Mouse (Mus musculus): ENCODE data around the gene G530012D18Rik. TPM values are rescaled to one million over a fixed set of nuclear protein-coding genes. Genes with fewer than 3 reads are reported as not detected.
"Not testable (repeated sequence)": the region's sequence is repeated elsewhere in the genome, so short reads cannot be mapped to it uniquely, and the experiment has no call there.

Gene G530012D18Rik
- total RNA-seq (2021) = not detected
- long read RNA-seq, experiment 1 = 0 reads
- long read RNA-seq, experiment 2 = 0 reads

DNA sequence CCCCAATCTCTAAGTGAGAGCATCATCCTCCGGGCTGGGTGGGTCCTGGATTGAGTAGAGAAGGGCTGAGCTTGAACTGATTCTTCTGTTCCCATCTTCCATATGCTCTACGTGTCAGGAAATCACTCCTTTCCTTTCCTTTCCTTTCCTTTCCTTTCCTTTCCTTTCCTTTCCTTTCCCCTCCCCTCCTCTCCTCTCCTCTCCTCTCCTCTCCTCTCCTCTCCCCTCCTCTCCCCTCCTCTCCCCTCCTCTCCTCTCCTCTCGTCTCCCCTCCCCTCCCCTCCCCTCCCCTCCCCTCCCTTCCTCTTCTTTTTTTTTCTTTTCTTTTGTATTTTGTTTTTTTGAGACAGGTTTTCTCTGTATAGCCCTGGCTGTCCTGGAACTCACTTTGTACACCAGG, at the start of gene G530012D18Rik:
G530012D18Rik (plus strand) TSS at position 301 of the 400 bp plus-strand sequence.
- intact Hi-C loops (cut with DNase I); DNase-seq: not testable (repeated sequence)

DNA sequence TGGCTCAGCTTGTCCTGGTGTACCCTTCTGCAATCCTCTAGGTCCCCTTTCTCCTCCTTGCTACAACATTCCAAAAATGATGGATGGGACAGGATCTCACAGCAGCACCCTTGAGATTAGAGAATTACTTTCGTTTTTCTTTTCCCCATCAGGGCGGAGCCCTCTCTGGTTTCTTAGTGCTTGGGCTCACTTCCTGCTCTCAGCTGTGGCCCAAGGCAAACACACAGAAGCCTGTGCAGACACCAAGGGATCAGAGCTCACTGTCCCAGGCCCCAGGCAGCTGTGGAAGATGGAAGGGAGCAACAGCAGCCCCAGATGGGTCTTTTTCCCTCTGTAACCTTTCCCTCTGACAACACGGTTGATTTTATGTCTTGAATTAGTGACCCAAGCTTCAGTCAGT, 49.1 kb upstream of the G530012D18Rik start:
- DNase-seq; intact Hi-C loops (cut with DNase I): not testable (repeated sequence)

DNA sequence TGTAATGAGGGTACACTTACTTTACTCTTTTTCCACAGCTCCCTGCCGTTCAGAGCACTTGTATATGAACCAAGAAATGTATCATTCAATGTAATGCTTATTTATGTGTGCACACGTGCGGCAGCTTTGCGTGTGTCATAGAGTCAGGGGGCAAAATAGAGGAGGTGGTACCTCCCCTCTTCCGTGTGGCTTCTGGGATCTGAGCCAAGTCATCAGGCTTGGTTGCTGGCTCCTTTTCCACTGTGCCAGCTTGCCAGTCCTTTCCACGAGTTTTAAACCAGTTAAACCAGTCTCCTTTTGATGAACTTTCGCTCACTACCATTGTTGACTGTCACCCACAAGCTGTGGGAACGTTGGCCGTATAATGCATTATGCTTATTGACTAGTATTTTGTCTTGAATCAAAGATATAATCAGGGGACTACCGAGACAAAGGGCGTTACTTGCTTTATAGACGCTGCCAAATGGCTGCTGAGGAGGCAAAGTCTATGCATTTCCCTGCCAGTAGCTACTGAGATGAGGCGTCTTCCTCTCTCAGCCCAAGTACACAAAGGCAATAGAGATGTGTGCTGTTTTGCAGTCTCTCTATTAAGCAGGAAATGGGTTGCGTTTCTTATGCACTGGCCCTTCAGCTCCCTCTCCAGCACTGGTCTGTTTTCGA, 46.9 kb upstream of the G530012D18Rik start:
- not testable (repeated sequence) for DNase-seq

DNA sequence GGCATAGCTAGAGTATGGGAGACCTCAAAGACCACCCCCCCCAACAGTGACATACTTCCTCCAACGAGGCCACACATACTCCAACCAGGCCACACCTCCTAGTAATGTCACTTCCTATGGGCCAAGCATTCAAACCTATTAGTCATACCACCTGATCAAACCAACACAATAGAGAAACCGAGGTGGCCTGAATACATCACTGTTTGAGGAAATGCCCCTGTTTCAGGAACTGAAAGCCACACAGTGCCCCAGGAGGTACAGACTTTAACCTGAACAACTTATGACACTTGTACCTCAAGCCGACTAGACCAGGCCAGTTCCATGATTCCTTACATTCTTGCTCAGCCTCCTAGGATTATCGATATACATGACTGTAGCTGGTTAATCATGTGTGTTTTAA, 31.7 kb upstream of the G530012D18Rik start:
- intact Hi-C loops (cut with DNase I); DNase-seq: not testable (repeated sequence)

More for the DNA sequence above, 46.9 kb upstream of the G530012D18Rik start:
- intact Hi-C loops (cut with DNase I) = not testable (repeated sequence)

DNA sequence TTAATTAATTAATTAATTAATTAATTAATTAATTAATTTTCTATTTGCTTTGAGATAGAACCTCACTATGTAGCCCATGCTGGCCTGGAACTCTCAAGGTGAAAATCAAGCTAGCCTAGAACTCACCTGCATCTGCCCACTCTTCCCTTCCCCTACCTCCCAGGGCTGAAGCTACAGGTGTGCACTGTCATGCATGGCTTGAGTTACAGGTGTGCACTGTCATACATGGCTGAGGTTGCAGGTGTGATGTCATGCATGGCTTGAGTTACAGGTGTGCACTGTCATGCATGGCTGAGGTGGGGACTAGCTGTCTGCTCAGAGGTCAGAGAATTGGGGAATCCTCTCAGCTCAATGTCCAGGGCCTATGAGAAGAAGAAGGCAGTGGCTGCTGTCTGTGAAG, 29.0 kb upstream of the G530012D18Rik start:
- DNase-seq; intact Hi-C loops (cut with DNase I): not testable (repeated sequence)

DNA sequence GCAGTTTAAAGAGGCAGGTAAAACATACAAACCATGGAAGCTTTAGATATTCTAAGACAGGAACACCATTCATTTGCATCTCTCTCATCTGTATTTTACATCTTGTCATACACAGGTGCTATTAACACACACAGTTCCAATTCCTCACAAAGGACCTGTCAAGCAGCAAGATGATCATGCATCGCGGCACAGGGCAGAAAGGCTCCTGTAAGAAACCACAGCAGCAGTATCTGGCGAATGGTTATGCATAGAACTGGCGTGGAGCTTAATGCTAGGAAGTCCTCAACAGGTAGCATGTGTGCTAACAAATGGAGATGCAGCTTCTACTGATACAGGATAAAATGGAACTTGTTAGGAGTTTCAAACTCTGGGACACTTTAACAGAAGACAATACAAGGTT, 20.2 kb upstream of the G530012D18Rik start:
- intact Hi-C loops (cut with DNase I) = not testable (repeated sequence)

DNA sequence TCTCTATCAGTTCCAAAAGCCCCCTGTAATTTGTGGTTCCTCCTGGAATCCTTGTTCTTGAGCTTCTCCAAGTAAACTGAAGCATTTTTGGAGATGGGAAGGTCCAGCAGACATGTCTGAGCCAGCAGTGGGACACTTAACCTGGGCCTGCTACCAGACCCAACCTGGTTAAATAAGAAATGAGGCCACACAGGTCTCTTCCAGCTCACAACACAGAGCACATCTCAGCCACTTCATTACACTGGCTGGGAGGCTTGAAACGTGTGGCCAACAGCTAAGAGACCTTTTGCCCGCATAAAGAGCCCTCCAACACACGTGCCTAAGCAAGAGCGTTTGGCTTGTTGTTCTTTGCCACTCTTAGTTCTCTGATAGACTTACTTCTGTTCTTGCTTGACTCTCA, 1.9 kb upstream of the G530012D18Rik start:
- DNase-seq = not testable (repeated sequence)

More for the DNA sequence above, 20.2 kb upstream of the G530012D18Rik start:
- DNase-seq = peak in 1 of 2 experiments; percentile 36

DNA sequence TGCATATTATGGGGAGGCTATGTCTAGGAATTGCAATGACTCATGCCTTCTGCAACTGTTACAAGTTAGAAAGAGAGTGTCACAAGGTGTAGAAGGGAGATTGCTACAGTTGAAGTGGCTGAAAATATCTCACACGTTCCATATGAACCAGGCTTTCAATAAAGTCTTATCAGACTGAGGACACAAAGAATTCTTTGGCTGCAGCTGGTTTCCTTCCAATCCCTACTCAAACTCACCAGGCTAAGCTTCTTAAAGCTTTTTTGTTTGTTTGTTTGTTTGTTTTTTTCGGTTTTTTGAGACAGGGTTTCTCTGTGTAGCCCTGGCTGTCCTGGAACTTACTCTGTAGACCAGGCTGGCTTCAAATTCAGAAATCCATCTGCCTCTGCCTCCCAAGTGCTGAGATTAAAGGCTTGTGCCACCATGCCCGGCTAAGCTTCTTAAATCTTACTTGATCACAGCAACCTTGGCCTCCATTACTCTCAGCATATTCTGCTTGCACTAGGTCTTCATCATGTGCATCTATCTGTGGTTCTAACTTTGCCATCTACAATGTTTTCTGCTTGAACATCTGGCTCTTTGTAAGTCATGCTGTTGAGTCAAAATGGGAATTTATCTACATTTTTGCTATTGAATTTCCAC, 3.0 kb downstream of the G530012D18Rik start:
- intact Hi-C loops (cut with DNase I); DNase-seq: not testable (repeated sequence)

More for the DNA sequence above, 1.9 kb upstream of the G530012D18Rik start:
- intact Hi-C loops (cut with DNase I) = not testable (repeated sequence)

DNA sequence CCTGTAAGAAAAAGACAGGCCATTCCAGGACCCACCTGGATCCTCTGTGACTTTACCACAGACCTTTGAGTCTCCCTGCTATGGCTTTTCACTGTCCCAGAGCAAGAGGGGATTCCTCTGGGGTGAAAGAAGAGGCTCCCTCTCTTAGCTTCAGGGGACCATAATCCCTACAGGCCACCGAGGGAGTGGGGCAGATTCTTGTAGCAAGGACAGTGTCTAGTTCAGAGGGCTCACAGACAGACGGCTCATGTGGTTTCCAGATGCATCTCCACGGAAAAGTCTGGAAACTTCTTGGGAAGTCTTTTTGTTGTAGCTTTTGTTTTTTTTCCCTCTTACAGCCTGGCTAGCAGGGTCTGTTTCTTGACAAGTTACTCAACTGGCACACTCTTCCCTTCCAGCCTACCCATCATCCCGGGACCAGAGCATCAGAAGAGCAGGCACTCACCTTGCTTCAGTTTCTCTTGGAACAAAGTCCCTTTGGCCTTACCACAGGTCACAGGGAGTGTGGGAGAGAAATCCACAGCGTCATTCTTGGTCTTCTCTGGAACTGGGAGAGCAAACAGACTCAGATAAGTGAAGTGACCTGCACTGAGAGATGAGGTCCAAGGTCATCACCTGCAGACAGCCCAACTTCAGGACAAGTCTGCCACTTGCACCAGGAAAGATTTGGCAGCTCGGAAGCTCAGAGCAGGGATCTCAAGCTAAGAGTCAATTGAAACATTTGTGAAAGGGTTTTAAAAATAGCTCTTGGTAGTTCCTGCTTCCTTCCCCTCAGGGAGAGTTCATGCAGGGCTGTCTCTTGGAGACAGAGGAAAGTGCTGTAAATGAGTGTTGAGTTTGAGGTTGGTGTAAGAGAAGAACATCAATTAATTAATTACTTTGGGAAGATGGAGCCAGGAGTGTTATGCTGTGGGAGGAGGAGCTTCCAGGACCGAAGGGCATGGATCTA, 4.0 kb downstream of the G530012D18Rik start:
- DNase-seq = not testable (repeated sequence)
- intact Hi-C loops (cut with DNase I) = loop anchor here (5.0 kb wide), 1 partner anchor 158 kb away; no protein-coding TSS in a partner anchor

DNA sequence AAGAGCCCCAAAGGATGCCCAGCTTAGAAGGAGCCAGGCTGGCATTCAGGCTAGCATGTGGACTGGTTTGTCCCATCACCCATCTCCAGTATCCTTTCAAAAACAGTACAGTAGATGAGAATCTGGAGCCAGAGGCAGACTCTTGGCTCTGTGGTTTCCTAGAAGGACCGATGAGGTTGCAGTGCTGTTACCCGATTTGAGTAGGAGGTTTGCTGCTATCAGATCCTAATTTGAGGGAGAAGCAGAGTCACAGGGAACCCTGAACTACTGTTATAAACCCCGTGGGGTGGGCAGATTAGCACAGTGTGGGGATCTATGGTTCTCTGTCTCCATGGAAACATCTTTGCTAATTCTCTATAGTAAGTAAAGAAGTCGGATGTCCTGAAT, 4.7 kb downstream of the G530012D18Rik start:
- DNase-seq = not testable (repeated sequence)
- intact Hi-C loops (cut with DNase I) = loop anchor here (5.0 kb wide), 1 partner anchor 157 kb away; no protein-coding TSS in a partner anchor

DNA sequence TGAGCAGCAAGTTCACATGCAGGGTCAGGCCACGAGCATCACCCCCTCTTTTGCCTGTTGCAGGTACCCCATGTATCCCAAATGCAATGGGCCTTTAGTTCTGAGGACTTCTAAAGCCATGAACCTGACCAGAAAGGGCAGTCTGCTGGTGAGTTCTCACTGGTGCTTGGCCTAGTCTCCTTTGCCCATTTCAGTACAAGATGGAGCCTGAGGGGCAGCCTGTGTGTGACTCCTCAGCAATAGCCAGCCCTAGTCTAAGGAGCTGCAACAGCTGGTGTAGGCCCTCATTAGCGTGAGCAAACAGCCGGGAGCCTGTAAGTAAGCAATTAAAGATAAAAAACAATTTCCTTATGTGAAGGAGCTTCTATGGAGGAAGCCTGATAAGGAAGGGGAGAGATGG, 5.1 kb downstream of the G530012D18Rik start:
- not testable (repeated sequence) for DNase-seq
- intact Hi-C loops (cut with DNase I) = loop anchor here (5.0 kb wide), 1 partner anchor 157 kb away; no protein-coding TSS in a partner anchor

DNA sequence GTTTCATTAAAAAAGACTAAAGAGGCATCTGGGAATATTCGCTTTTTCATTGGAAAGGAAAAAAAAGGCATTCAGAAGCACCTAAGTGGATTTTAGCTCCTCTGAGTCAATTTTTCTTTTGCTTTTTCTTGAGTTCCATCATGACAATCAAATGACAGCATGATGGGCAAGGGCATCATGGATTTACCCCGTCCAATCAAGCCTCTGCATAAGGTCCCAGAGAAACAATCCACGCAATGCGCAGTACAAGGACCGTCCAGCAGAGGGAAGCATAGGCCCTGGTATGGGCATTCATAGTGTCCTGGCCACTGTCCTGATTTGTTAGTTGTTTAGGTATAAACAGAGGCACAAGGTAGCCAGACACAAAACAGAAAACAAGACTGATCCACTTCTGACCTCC, 6.0 kb downstream of the G530012D18Rik start:
- intact Hi-C loops (cut with DNase I) = loop anchor here (5.0 kb wide), 1 partner anchor 156 kb away; no protein-coding TSS in a partner anchor
- not testable (repeated sequence) for DNase-seq

DNA sequence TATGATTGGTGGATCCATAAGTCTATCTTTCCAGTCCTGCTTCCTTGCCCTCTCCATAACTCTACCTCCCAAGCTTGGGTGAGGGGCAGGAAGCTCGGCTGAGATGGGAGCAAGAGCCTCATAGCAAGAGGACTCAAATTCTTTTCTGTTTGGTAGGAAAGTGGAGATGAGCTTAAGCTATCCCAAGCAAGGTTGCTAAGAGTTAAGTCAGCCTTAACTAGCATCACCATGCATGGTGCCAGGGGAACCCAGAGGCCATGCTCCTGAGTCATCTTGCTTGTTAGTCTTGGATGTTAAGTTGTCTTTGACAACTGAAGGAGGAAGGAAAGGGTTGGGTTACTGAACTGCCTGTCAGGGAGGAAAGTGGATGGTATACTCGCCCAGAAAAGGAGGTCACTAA, 13.2 kb downstream of the G530012D18Rik start:
- intact Hi-C loops (cut with DNase I); DNase-seq: not testable (repeated sequence)

DNA sequence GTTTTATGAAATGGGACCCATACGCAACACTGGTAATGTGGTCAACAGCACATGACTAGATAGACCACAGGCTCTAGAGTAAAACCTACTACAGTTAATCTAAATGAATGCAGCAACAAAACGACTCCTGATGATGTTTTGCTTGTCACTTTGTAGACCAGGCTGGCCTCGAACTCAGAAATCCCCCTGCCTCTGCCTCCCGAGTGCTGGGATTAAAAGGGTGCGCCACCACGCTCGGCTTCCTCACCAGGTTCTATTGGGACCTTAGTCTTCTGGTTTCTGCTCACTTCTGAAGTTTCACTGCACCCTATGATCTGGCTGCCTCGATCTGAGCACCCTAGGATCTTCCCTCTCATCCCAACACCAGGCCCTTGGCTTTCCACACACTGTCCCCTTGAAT, 17.1 kb downstream of the G530012D18Rik start:
- DNase-seq; intact Hi-C loops (cut with DNase I): not testable (repeated sequence)

DNA sequence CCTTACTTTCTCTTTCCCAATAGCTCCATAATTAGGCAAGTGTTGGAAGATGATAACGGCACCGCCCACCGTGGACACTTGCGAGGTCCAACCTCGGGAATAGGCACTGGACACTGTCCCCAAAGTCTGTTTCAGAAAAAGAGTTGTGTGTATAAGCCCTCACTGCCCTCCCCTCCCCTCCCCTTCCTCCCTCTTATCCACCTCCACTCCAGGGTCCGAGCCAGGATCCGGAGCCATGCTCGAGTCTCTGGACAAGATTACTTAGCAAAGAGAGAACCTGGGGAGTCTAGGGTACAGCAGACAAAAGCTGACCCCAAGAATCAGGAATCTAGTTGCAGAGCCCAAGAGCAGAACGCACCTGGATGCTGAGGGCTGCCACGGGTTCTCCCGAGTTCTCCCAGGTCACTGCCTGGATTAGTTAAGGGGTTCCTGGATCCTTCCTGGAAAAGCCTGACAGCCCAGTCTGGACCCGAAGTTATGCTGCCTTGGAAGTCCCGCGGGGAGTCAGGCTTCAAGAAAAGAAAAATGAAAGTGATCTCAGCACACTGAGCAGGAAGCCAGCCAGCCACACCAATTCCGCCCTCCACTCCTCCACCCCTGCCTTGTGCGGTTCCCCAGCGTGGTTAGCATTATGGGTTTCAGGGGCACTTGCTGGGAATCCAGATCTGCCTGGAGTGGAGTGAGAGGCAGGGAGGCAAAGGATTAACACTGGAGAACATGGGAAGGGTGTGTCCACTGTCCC, 23.0 kb downstream of the G530012D18Rik start, which contains the start of gene Sp110:
Sp110 (minus strand) TSS at position 547 of the 742 bp plus-strand sequence.
- intact Hi-C loops (cut with DNase I); DNase-seq: not testable (repeated sequence)

DNA sequence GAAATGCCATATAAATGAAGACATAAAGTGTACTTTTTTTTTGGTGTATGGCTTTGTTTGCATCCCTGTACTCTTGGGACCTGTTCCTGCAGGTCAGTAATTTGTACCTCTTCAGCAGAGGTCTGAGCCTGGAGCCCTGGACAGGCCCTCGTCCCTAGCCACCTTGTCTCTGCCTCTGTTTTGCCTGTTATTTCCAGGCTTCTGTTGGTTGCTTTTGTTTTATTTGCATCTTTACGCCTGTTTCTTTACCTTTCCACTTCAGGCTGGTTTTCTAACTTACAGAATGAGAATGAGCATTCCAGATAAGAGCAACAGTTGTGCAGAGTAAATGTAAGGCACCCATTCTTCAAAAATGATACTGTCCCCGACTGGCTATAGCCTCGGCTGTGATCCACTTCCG, 24.6 kb downstream of the G530012D18Rik start, which contains the start of gene Sp140:
Sp140 (plus strand) TSS at position 301 of the 400 bp plus-strand sequence.
- DNase-seq; intact Hi-C loops (cut with DNase I): not testable (repeated sequence)

DNA sequence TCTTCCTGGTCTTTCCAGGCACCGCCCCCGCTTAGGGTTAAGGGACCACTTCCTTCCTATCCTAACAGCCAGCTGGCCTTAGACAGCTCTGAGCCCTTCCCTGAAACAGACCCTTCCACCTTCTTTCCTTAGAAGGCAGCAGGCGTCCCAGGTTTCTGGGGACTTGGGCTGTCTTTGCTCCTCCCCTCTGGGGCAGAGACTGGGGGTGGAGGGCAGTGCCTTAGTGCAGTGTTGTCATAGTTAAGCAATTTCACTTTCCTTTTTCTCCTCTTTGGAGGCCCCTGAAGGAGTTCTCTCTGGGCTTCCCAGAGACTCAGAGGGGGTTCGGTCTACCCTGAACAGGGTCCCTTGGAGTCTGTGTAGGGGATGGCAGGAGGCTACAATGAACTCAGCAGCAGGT, 25.3 kb downstream of the G530012D18Rik start:
- DNase-seq = not testable (repeated sequence)

DNA sequence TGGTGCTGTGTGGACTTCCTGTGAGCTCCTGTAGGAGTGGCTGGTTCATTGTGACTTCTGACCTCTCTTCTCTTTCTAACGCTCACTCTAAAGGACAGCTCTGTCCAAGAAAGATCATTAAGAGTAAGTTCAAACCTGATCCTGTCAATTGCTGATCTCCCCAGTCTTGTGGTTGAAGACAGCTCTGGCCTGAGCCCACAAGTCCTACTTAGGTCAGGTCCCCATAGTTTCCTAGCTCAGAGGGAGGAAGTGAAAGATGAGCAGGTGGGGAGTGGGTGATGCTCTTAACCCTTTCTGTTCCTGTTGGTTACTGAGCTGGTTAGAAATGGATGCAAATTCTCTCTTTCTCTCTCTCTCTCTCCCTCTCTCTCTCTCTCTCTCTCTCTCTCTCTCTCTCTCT, 28.9 kb downstream of the G530012D18Rik start:
- DNase-seq; intact Hi-C loops (cut with DNase I): not testable (repeated sequence)

More for the DNA sequence above, 25.3 kb downstream of the G530012D18Rik start:
- intact Hi-C loops (cut with DNase I) = not testable (repeated sequence)

DNA sequence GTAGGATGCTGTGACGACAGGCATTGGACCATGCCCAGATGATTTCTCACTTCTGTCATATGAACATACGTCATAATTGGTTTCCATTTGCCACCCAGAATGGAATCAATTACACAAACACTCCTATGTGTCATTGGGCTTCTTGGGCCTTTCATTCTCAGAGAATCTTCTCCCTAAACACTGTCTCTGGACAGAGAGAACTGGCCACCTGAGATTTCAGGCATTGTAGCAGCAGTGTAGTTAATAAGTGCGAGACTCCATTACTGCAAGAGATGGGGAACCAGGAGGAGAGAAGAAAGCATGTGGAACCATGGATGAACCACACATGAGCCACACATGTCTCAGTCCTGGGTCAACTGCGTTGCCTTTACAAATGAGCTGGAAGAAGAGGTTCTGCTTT, 32.9 kb downstream of the G530012D18Rik start:
- intact Hi-C loops (cut with DNase I) = not testable (repeated sequence)

More for the DNA sequence above, 32.9 kb downstream of the G530012D18Rik start:
- not testable (repeated sequence) for DNase-seq

All from gastrocnemius, postnatal 36 days (tissue).